Mouse (Mus musculus): ENCODE data around the gene R3hdm2. TPM values are rescaled to one million over a fixed set of nuclear protein-coding genes. Genes with fewer than 3 reads are reported as not detected.

Gene R3hdm2
- polyA plus RNA-seq, 1 experiment from 2014 or later: 33.8 TPM

GRCm38 (mm10) chr10:127432466-127432865 lies 52.3 kb downstream of the R3hdm2 start:
- Histone ChIP-seq H3K36me3 (ENCODE audit: insufficient read depth) (no peaks in the 10 kb centered on the region), H3K9me3 (ENCODE audit: low read depth, low read length) (no peaks in the 10 kb centered on the region), H3K27ac (ENCODE audit: low read depth) (no peak overlapping the region), H3K4me1 (ENCODE audit: insufficient read depth) (no peaks in the 10 kb centered on the region), H3K4me2 (no peak overlapping the region), H3K4me3 (ENCODE audit: low read depth, low read length) (no peak overlapping the region), H3K9ac (no peak overlapping the region), H3K27me3 (ENCODE audit: insufficient read depth, low read length) (no peaks in the 10 kb centered on the region)
- TF ChIP-seq CTCF (IDR thresholded peaks at IDR 0.05; ENCODE audit: low read depth): no peak
- DNase-seq: no peak
- 85% methylated on average over 4 of the region's 4 CpGs for WGBS
- no peak for ATAC-seq (ENCODE audit: insufficient read depth)

- no peak overlapping the region for H3K9ac ChIP-seq
- no peaks in the 10 kb centered on the region for H3K27me3 ChIP-seq (ENCODE audit: insufficient read depth, low read length)
- no peak overlapping the region for H3K27ac ChIP-seq (ENCODE audit: low read depth)
- H3K4me3 ChIP-seq (ENCODE audit: low read depth, low read length): no peak overlapping the region
- no peak for TF ChIP-seq CTCF (IDR thresholded peaks at IDR 0.05; ENCODE audit: low read depth)
- no peak for DNase-seq
- no peak for ATAC-seq (ENCODE audit: insufficient read depth)
- H3K36me3 ChIP-seq (ENCODE audit: insufficient read depth): no peaks in the 10 kb centered on the region
- WGBS: 81% methylated on average over 5 of the region's 5 CpGs
- H3K4me2 ChIP-seq: no peak overlapping the region
- H3K9me3 ChIP-seq (ENCODE audit: low read depth, low read length): no peaks in the 10 kb centered on the region
- H3K4me1 ChIP-seq (ENCODE audit: insufficient read depth): no peaks in the 10 kb centered on the region
These were observed 57.4 kb downstream of the R3hdm2 start for GRCm38 (mm10) chr10:127437354-127438113.

- WGBS: 97% methylated on average over 1 of the region's 1 CpGs
- H3K36me3 ChIP-seq (ENCODE audit: insufficient read depth): peaks cover 63% of the 10 kb centered on the region
- DNase-seq (no peak), ATAC-seq (ENCODE audit: insufficient read depth) (no peak)
- no peak for TF ChIP-seq CTCF (IDR thresholded peaks at IDR 0.05; ENCODE audit: low read depth)
- no peaks in the 10 kb centered on the region for H3K4me1 ChIP-seq (ENCODE audit: insufficient read depth)
- no peak overlapping the region for H3K4me3 ChIP-seq (ENCODE audit: low read depth, low read length)
- no peak overlapping the region for H3K4me2 ChIP-seq
- H3K9me3 ChIP-seq (ENCODE audit: low read depth, low read length): no peaks in the 10 kb centered on the region
- H3K9ac ChIP-seq: no peak overlapping the region
- H3K27ac ChIP-seq (ENCODE audit: low read depth): no peak overlapping the region
- H3K27me3 ChIP-seq (ENCODE audit: insufficient read depth, low read length): no peaks in the 10 kb centered on the region
These were observed 73.6 kb downstream of the R3hdm2 start for GRCm38 (mm10) chr10:127453701-127454100.

GRCm38 (mm10) chr10:127462411-127463096 lies 82.4 kb downstream of the R3hdm2 start:
- ATAC-seq (ENCODE audit: insufficient read depth) (no peak), DNase-seq (no peak)
- Histone ChIP-seq H3K4me3 (ENCODE audit: low read depth, low read length) (no peak overlapping the region), H3K4me1 (ENCODE audit: insufficient read depth) (no peaks in the 10 kb centered on the region), H3K9ac (no peak overlapping the region), H3K27me3 (ENCODE audit: insufficient read depth, low read length) (no peaks in the 10 kb centered on the region), H3K9me3 (ENCODE audit: low read depth, low read length) (no peaks in the 10 kb centered on the region), H3K4me2 (no peak overlapping the region), H3K36me3 (ENCODE audit: insufficient read depth) (peaks cover 74% of the 10 kb centered on the region), H3K27ac (ENCODE audit: low read depth) (no peak overlapping the region)
- TF ChIP-seq CTCF (IDR thresholded peaks at IDR 0.05; ENCODE audit: low read depth): no peak
- WGBS: 81% methylated on average over 5 of the region's 5 CpGs

- DNase-seq: peak; percentile 40
- Histone ChIP-seq H3K27me3 (ENCODE audit: insufficient read depth, low read length) (no peaks in the 10 kb centered on the region), H3K4me2 (no peak overlapping the region), H3K9me3 (ENCODE audit: low read depth, low read length) (no peaks in the 10 kb centered on the region), H3K27ac (ENCODE audit: low read depth) (no peak overlapping the region; the same call in 1 of the 2 replicates), H3K36me3 (ENCODE audit: insufficient read depth) (peaks cover 34% of the 10 kb centered on the region), H3K4me3 (ENCODE audit: low read depth, low read length) (no peak overlapping the region), H3K4me1 (ENCODE audit: insufficient read depth) (0 out of 2 replicates have a peak, but pooled peaks cover 4% of the 10 kb centered on the region), H3K9ac (no peak overlapping the region)
- 48% methylated on average over 15 of the region's 15 CpGs for WGBS
- peak; percentile 79 for ATAC-seq (ENCODE audit: insufficient read depth)
- TF ChIP-seq CTCF (IDR thresholded peaks at IDR 0.05; ENCODE audit: low read depth): no peak
These were observed 91.3 kb downstream of the R3hdm2 start for GRCm38 (mm10) chr10:127471281-127471988.

GRCm38 (mm10) chr10:127472722-127473121 lies 92.6 kb downstream of the R3hdm2 start:
- no peak for ATAC-seq (ENCODE audit: insufficient read depth)
- WGBS: 66% methylated on average over 9 of the region's 9 CpGs
- Histone ChIP-seq H3K9me3 (ENCODE audit: low read depth, low read length) (no peaks in the 10 kb centered on the region), H3K9ac (no peak overlapping the region), H3K27me3 (ENCODE audit: insufficient read depth, low read length) (no peaks in the 10 kb centered on the region), H3K4me3 (ENCODE audit: low read depth, low read length) (no peak overlapping the region), H3K27ac (ENCODE audit: low read depth) (no peak overlapping the region), H3K4me1 (ENCODE audit: insufficient read depth) (0 out of 2 replicates have a peak, but pooled peaks cover 4% of the 10 kb centered on the region), H3K36me3 (ENCODE audit: insufficient read depth) (peaks cover 42% of the 10 kb centered on the region), H3K4me2 (no peak overlapping the region)
- TF ChIP-seq CTCF (IDR thresholded peaks at IDR 0.05; ENCODE audit: low read depth): no peak
- DNase-seq: no peak

- Histone ChIP-seq H3K4me1 (ENCODE audit: insufficient read depth) (0 out of 2 replicates have a peak, but pooled peaks cover 4% of the 10 kb centered on the region), H3K27me3 (ENCODE audit: insufficient read depth, low read length) (no peaks in the 10 kb centered on the region), H3K9ac (no peak overlapping the region), H3K36me3 (ENCODE audit: insufficient read depth) (peaks cover 33% of the 10 kb centered on the region), H3K4me3 (ENCODE audit: low read depth, low read length) (no peak overlapping the region), H3K27ac (ENCODE audit: low read depth) (no peak overlapping the region), H3K4me2 (no peak overlapping the region), H3K9me3 (ENCODE audit: low read depth, low read length) (no peaks in the 10 kb centered on the region)
- TF ChIP-seq CTCF (IDR thresholded peaks at IDR 0.05; ENCODE audit: low read depth): no peak
- 91% methylated on average over 4 of the region's 4 CpGs for WGBS
- no peak for DNase-seq
- ATAC-seq (ENCODE audit: insufficient read depth): no peak
These were observed 95.0 kb downstream of the R3hdm2 start for GRCm38 (mm10) chr10:127475175-127475574.
